30 mouse cellular contexts compared by ENCODE assay signal in the genomic region with DNA sequence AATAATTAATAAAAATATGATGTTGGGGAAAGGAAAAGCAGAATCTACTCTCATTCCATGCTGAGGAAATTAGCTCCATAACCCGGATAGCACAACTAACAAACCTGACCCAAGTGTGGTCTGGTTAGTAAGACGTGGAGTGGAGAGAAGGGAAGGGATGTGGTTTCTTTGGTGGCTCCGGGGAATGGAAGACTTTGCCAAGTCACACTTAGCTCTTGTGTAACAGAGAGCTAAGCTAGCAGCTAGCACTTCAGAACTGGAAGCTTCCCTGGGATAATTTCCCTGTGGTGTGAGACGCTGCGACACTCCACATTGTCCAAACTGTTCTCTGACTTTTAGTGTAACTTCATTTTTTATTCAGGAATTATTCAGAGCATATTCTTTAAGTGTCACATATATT.
DNase-seq lines count a peak whose midpoint lies in the region; ATAC-seq and TF ChIP-seq lines count a peak whose summit lies in the region.
"Had no signal": no experiment of that assay in that cellular context is flagged by ENCODE, and none has a peak within 500 bp of the region (broad histone marks: within the 10 kb centered on the region; RNA-seq: fewer than 3 reads in every experiment).

No protein-coding gene starts in this region.

- POLR2A ChIA-PET in Patski (lab: Charles Lee), result no interaction called here

- H3K4me3 ChIP-seq in lung, embryonic 16.5 days (ENCODE audit: low read length), result no peak overlapping the region
- no peak overlapping the region for H3K4me3 ChIP-seq in midbrain, embryonic 14.5 days (replicated peaks; ENCODE audit: low read depth, low read length)
- H3K4me3 ChIP-seq: embryonic facial prominence, embryonic 12.5 days; erythroblast, embryonic 14.5 days; forebrain, embryonic 13.5 days; hindbrain, embryonic 10.5 days; layer of hippocampus, adult 2 months; limb, embryonic 12.5 days; midbrain, embryonic 12.5 days; stomach, embryonic 15.5 days had no signal

- no peak overlapping the region for H3K9ac ChIP-seq in lung, embryonic 16.5 days (ENCODE audit: low read length)
- H3K9ac ChIP-seq in midbrain, embryonic 14.5 days (replicated peaks; ENCODE audit: low read length), result no peak overlapping the region
- H3K9ac ChIP-seq: embryonic facial prominence, embryonic 12.5 days; forebrain, embryonic 13.5 days; limb, embryonic 12.5 days; liver, postnatal 0 days; midbrain, embryonic 12.5 days; stomach, embryonic 15.5 days had no signal

- WGBS in lung, embryonic 16.5 days, result 62% methylated on average over 5 of the region's 5 CpGs
- 95% methylated on average over 5 of the region's 5 CpGs for WGBS in midbrain, embryonic 14.5 days

- H3K27ac ChIP-seq in lung, embryonic 16.5 days (ENCODE audit: low read length), result no peak overlapping the region
- H3K27ac ChIP-seq in midbrain, embryonic 14.5 days (replicated peaks; ENCODE audit: low read depth, low read length), result no peak overlapping the region
- H3K27ac ChIP-seq: embryonic facial prominence, embryonic 12.5 days; forebrain, embryonic 13.5 days; hindbrain, embryonic 10.5 days; layer of hippocampus, adult 2 months; limb, embryonic 12.5 days; macrophage; midbrain, embryonic 12.5 days; stomach, embryonic 15.5 days had no signal

- no peaks in the 10 kb centered on the region for H3K9me3 ChIP-seq in lung, embryonic 16.5 days (ENCODE audit: control insufficient read depth, low read length)
- no peaks in the 10 kb centered on the region for H3K9me3 ChIP-seq in midbrain, embryonic 14.5 days (ENCODE audit: control insufficient read depth, low read length)
- H3K9me3 ChIP-seq: embryonic facial prominence, embryonic 12.5 days; forebrain, embryonic 13.5 days; hindbrain, embryonic 10.5 days; limb, embryonic 12.5 days; midbrain, embryonic 12.5 days; stomach, embryonic 15.5 days had no signal

- TF ChIP-seq CTCF in Patski (IDR thresholded peaks at IDR 0.05), result no peak

- ATAC-seq in lung, embryonic 16.5 days (ENCODE audit: low read depth), result peak; percentile 51; the same call in 1 of the 2 replicates
- ATAC-seq in Patski, result peak; percentile 26
- peak; percentile 93 to 97 for ATAC-seq in hematopoietic stem cell, adult 5-6 weeks (replicated peaks in 1 of 2; ENCODE audit: insufficient read depth in 1 of 2, low FRiP score in 2 of 2, low TSS enrichment in 1 of 2, low read depth in 1 of 2, poor library complexity in 2 of 2, severe bottlenecking in 2 of 2)
- ATAC-seq in midbrain, embryonic 14.5 days (ENCODE audit: low FRiP score, low TSS enrichment), result no peak
- ATAC-seq: forebrain, embryonic 13.5 days; hindbrain, embryonic 16.5 days; intestine, embryonic 16.5 days; liver, postnatal 0 days had no signal

- DNase-seq in lung, postnatal 36 days, result no peak
- DNase-seq in Patski (ENCODE audit: low read depth, low spot score), result no peak
- no peak for DNase-seq in right cerebral cortex, adult 18-20 months
- no peak for DNase-seq in adrenal gland, postnatal 4 days (ENCODE audit: low spot score in 2 of 2)
- no peak for DNase-seq in midbrain, embryonic 14.5 days
- DNase-seq: adrenal gland, postnatal 36 days; B cell, adult 2 months; cerebellum, adult 11 months; cerebellum, postnatal 10 days; kidney, adult 9 months; kidney, postnatal 25 days; liver, postnatal 0 days; retina, postnatal 1 day; right cerebral cortex, postnatal 4 days; thymus, postnatal 4 days had no signal

- CTCF ChIA-PET in Patski (lab: Charles Lee), result interaction anchor here (1.1 kb wide), 1 partner anchor 12 kb away, joined by 3 read pairs; no protein-coding TSS in a partner anchor

- H3K4me1 ChIP-seq in lung, embryonic 16.5 days (replicated peaks; ENCODE audit: control insufficient read depth, insufficient read depth, low read length), result peaks cover 4% of the 10 kb centered on the region; the same call in 1 of the 2 replicates
- H3K4me1 ChIP-seq in midbrain, embryonic 14.5 days (ENCODE audit: control insufficient read depth, insufficient read depth, low read length), result peaks cover 7% of the 10 kb centered on the region; the same call in 1 of the 2 replicates
- H3K4me1 ChIP-seq: stomach, embryonic 15.5 days had no signal

- in situ Hi-C loops in Patski (cut with MboI; ENCODE audit: low pct_unique_long_range_greater_than_20kb), result no loop called here

- H3K4me2 ChIP-seq in lung, embryonic 16.5 days (ENCODE audit: low read depth, low read length), result no peak overlapping the region
- H3K4me2 ChIP-seq in midbrain, embryonic 14.5 days (ENCODE audit: low read length), result no peak overlapping the region
- H3K4me2 ChIP-seq: embryonic facial prominence, embryonic 12.5 days; forebrain, embryonic 13.5 days; heart, embryonic 11.5 days; limb, embryonic 12.5 days; liver, embryonic 11.5 days; midbrain, embryonic 12.5 days; stomach, embryonic 15.5 days had no signal

- no peaks in the 10 kb centered on the region for H3K27me3 ChIP-seq in lung, embryonic 16.5 days (ENCODE audit: control insufficient read depth, insufficient read depth, low read depth, low read length)
- no peaks in the 10 kb centered on the region for H3K27me3 ChIP-seq in Patski
- H3K27me3 ChIP-seq in midbrain, embryonic 14.5 days (ENCODE audit: control insufficient read depth, insufficient read depth, low read length), result no peaks in the 10 kb centered on the region
- H3K27me3 ChIP-seq: embryonic facial prominence, embryonic 12.5 days; limb, embryonic 12.5 days; stomach, embryonic 15.5 days had no signal

- H3K36me3 ChIP-seq in lung, embryonic 16.5 days (ENCODE audit: control insufficient read depth, insufficient read depth, low read length), result no peaks in the 10 kb centered on the region
- H3K36me3 ChIP-seq in midbrain, embryonic 14.5 days (ENCODE audit: control insufficient read depth, insufficient read depth, low read length), result no peaks in the 10 kb centered on the region
- H3K36me3 ChIP-seq: embryonic facial prominence, embryonic 12.5 days; hindbrain, embryonic 10.5 days; limb, embryonic 12.5 days; midbrain, embryonic 12.5 days; stomach, embryonic 15.5 days had no signal
